Mouse (Mus musculus) adrenal gland, adult 18-20 months (tissue): ENCODE results near the gene Sgip1. TPM values are rescaled to one million over a fixed set of nuclear protein-coding genes. Genes with fewer than 3 reads are reported as not detected.

ENCODE experiments used
- total RNA-seq, 2 experiments: library from RNA; stranded (reverse); gene quantifications; 1 replicate in 1 of 2; 2 replicates in 1 of 2; pipeline ENCODE4 v1.2.3; 2021

Gene Sgip1
- total RNA-seq, 2 experiments from 2014 or later, result 5.9 to 7.2 TPM

Other genes with a start within 250 kb of the Sgip1 start
- not detected for gene Tctex1d1, start 237.3 kb downstream of the Sgip1 start, total RNA-seq